Mouse (Mus musculus) E14TG2a.4 (cell line): Measurements from ENCODE around the gene Sbno2.

Experiments
- CTCF ChIP-seq: conservative IDR thresholded peaks from 2 replicates; pipeline ENCODE4 v1.5.1; 2014; ENCODE audit warnings: low read length
- NANOG ChIP-seq: IDR thresholded peaks from 2 replicates; pipeline ENCODE4 v1.6.1; 2014; ENCODE audit warnings: borderline replicate concordance, low read length, mixed read lengths
- POU5F1 ChIP-seq: IDR thresholded peaks from 2 replicates; pipeline ENCODE4 v1.6.1; 2014; ENCODE audit warnings: low read length, borderline replicate concordance

GRCm38 (mm10) chr10:80094085-80094484 is 11.3 kb downstream of the Sbno2 start:
- TF ChIP-seq CTCF (no peak), POU5F1 (no peak), NANOG (no peak)
